Mouse (Mus musculus) embryonic fibroblast, embryonic 13.5 days (primary cell): ENCODE results near the gene Nfrkb.

Experiments used
- CTCF ChIP-seq: IDR thresholded peaks from 2 replicates; pipeline ENCODE4 v1.5.1; 2011; ENCODE audit warnings: mild to moderate bottlenecking, control low read depth, low read length, moderate library complexity, borderline replicate concordance; ENCODE audit not compliant: insufficient read depth
- POLR2A ChIP-seq: IDR thresholded peaks from 2 replicates; pipeline ENCODE4 v1.6.1; 2011; ENCODE audit warnings: low read depth, mild to moderate bottlenecking, control low read depth, low read length, moderate library complexity

DNA sequence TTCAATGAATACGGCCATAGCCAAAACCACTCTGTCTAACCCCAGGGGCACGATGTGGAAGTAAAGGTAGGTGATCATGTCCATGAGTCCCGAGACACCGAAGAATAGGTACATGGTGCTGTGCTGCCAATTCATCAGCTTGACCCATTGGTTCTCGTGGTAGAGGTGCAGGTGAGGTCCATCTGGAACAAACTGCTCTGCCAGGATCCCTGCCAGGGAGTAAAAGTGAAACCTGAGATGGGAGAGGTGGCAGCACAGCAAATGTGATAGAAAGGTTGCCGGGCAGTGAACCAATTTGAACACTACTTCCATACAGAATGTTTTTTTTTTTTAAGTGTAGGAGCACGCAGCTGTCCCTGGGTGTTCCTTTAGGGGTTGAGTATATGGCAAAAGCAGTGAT lies 43.0 kb downstream of the Nfrkb start:
- TF ChIP-seq CTCF (no peak), POLR2A (no peak)
